Mouse (Mus musculus) kidney, postnatal 36 days (tissue): Measurements from ENCODE around the gene Gpam.

Experiments used
- DNase-seq, 2 experiments: peaks; one replicate each; pipeline ENCODE4 v3.0.0; 2021 to 2022; ENCODE audit warnings: mixed read lengths in 2 of 2

Gene Gpam

GRCm38 (mm10) chr19:55060964-55061363 is 66.1 kb downstream of the Gpam start:
- DNase-seq, result peak; percentile 62 to 86

DNA sequence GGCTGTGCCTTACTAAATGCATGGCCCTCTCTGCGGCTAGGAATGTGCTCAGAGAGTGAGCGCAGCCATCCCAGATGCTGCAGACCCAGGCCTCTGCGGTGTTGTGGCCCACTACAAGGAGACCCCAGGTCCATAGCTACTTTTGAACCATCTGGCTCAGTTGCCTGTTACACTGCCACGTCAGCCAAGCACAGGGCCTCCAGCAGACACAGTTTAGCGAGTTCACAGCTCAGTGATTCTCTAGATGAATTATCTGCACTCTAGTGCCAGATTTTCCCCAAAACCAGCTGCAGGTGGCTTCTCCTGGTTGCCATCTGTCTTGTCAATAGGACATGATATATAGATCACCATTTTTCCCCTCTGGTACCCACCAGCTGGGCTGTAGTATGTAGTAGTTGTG is 69.6 kb downstream of the Gpam start:
- no peak for DNase-seq

DNA sequence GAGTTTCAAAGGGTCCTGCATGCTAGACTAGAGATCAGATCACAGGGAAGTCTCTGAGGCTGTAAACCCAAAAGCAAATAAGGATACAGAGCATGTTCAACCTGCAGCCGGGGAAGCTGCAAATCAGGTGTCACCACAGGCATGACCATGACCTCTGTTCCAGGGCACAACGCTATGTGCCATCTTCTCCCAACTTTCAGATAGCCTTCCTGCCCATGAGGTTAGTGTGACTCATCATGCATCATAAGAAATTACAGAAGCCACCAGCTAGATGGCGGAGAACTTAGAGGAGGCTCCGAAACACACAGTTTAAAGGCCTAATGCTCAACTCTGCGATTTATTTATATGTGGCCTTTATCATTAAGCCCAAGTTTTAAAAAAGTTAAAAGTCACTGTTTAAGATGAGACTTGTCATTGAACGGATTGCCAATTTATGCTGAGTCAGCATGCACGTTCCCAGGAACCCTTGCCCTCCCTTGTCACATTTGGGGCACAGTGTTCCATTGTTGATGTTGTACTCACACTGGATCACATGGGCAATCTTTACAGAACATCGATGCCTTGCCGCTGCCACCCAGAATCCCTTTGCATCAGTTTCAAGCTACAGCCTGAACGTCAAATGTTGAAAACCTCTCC is 71.3 kb downstream of the Gpam start:
- DNase-seq, result no peak

GRCm38 (mm10) chr19:55053163-55053562 is 73.9 kb downstream of the Gpam start:
- DNase-seq, result no peak

DNA sequence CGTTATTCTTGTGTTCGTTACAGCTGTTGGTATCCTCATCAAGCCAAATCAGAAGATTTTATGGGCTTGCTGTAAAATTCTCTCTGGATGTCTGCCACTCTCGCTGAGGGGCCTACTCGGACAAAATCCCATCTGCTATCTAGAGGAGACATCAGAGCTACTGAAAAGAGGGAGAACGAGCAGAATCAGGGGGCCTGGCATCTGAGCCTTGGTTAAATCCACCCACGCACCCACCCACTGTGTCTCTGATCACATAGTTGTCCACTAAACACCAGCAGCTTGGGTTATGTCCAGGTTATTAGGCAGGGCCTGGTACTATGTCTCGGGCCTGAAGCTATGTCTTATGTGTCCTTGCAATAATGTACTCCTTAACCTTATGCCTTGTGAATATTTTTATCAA is 89.6 kb downstream of the Gpam start:
- DNase-seq, result no peak

GRCm38 (mm10) chr19:55018872-55019271 is 108.2 kb downstream of the Gpam start:
- DNase-seq, result peak in 1 of 2 experiments; percentile 6
